Mouse (Mus musculus) forebrain, embryonic 10.5 days (tissue): ENCODE results near the gene Gm20517. TPM values are rescaled to one million over a fixed set of nuclear protein-coding genes. Genes with fewer than 3 reads are reported as not detected.
A peak's percentile ranks its signal among the peaks of the same experiment; 100 is the strongest.

ENCODE experiments used
- DNase-seq: peaks from one replicate; pipeline ENCODE4 v3.0.0-alpha.2; 2017; ENCODE audit warnings: low spot score; ENCODE audit errors: extremely low spot score
- H3K27ac ChIP-seq: fragments of 300-500 bp; sonication (generic); 2 replicates; pipeline ENCODE4 v1.5.1; 2016; ENCODE audit warnings: mild to moderate bottlenecking
- H3K27me3 ChIP-seq: fragments of 300-500 bp; sonication (generic); 2 replicates; pipeline ENCODE4 v1.6.1; 2016; ENCODE audit warnings: mild to moderate bottlenecking; ENCODE audit not compliant: poor library complexity, severe bottlenecking
- H3K36me3 ChIP-seq: fragments of 300-500 bp; sonication (generic); replicated peaks from 2 replicates; pipeline ENCODE4 v1.6.1; 2016; ENCODE audit warnings: mild to moderate bottlenecking, moderate library complexity
- H3K4me1 ChIP-seq: fragments of 300-500 bp; sonication (generic); 2 replicates; pipeline ENCODE4 v1.6.1; 2016
- H3K4me3 ChIP-seq: fragments of 300-500 bp; sonication (generic); 2 replicates; pipeline ENCODE4 v1.5.1; 2016; ENCODE audit warnings: mild to moderate bottlenecking, moderate library complexity
- H3K9me3 ChIP-seq: fragments of 300-500 bp; sonication (generic); 2 replicates; pipeline ENCODE4 v1.6.1; 2016; ENCODE audit warnings: mild to moderate bottlenecking, moderate library complexity
- WGBS: fragments of 180-500 bp; shearing (Covaris S2); methylation state at CpG from one replicate; pipeline ENCODE4 v1.1.7; 2016; 5-methylcytosine and 5-hydroxymethylcytosine counted together
- polyA plus RNA-seq: library from polyadenylated mRNA; unstranded; fragments of >200 nt; fragmentation: Nextera tagmentation; extraction: Ambion mirVana; gene quantifications from 2 replicates; pipeline ENCODE4 v1.2.1, GENCODE M21; 2016

Gm20517 gene
- polyA plus RNA-seq, 1 experiment from 2014 or later = 1.9 TPM

DNA sequence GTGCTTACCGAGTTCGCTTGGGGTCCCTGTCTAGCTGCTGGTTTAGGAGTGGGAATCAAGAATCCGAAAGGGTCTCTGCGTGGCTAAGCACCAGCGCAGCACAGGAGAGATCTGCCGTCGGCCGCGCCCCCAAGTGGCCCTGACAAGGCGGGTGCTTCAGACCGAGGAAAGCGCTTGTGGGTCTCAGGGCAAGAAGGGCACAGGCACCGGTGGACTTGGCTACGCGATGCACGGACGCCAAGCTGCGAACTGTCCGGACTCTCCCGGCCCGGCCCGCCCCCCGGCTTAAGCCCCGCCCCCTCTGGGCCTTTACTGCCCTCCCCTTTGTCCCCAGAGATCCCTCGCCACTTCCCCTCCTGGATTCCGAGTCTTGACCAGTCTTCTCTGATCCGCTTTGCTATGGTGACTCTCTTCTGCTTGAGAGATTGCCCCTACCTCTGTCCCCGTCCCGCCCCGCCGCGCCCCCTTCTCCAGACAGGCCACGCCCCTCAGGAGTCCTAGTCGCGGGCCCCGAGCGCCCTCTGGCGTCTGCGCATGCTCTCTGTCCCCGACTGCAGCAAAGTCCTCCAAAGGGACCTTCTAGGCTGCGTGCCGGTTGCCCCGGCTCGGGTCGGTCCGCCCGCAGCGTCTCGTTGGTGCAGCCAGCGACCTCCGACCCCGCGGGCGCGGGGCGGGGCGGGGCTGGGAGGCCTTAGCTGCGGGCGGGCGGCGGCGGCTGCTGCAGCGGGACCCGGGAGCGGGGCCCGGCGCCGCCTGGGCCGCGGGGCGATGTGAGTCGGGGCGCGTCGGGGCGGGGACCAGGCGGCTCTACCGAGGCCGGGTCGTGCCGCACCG lies 83.3 kb downstream of the Gm20517 start, which contains the start of gene Prickle4:
Gene Prickle4 (minus strand): TSS at position 234 of the 834 bp plus-strand sequence.
- DNase-seq = peak; percentile 98
- WGBS = under 1% methylated on average over 82 of the region's 82 CpGs
- Histone ChIP-seq H3K36me3 (peaks cover 19% of the 10 kb centered on the region), H3K27ac (peak within 1 kb of the TSS; percentile 91), H3K27me3 (peaks cover 63% of the 10 kb centered on the region), H3K4me3 (peak within 1 kb of the TSS; percentile 78), H3K9me3 (no peaks in the 10 kb centered on the region), H3K4me1 (peaks cover 26% of the 10 kb centered on the region)

DNA sequence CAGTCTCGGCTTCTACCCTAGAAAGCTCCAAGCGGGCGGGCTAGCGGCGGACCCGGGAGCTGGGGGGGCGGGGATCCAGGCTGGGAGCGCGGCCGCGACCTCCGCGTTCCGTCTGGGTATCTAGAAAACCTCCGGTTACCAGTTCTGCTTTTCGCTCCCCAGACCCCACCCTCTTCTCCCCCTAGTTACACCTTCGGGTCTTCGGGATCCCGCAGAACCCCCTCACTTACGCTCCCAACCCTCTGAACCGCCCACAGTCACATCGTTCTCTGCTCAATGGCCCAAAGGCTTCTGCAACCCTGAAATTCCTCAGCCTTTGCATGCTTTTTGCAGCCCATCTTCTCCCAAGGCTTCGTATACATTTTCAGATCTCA lies 83.9 kb downstream of the Gm20517 start:
- Histone ChIP-seq H3K27me3 (peaks cover 57% of the 10 kb centered on the region), H3K4me3 (peak overlapping the region; percentile 78), H3K36me3 (peaks cover 25% of the 10 kb centered on the region), H3K9me3 (no peaks in the 10 kb centered on the region), H3K4me1 (peaks cover 22% of the 10 kb centered on the region), H3K27ac (peak overlapping the region; percentile 91)
- under 1% methylated on average over 23 of the region's 23 CpGs for WGBS
- no peak for DNase-seq

DNA sequence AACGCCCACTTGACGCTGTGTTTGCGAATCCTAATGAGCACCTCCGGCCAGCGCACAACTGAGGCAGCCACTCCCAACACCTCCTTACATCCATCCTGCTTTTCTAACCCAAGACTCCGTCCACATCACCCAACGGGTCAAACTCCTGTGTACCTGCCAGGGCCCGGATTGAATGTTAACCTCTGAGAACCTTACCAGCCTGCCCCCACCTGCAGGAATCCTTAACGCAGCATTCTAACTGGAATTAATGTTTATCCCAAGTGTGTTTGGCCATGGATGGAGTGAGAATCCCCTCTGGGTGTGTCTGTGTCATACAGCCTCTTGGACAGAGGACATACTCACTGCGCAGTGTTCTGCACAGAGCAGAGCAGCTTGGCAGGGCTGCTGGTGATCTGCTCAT lies 86.8 kb downstream of the Gm20517 start:
- H3K4me1 ChIP-seq = peaks cover 30% of the 10 kb centered on the region
- no peak overlapping the region for H3K4me3 ChIP-seq
- peaks cover 50% of the 10 kb centered on the region for H3K27me3 ChIP-seq
- H3K9me3 ChIP-seq = no peaks in the 10 kb centered on the region
- H3K36me3 ChIP-seq = peaks cover 51% of the 10 kb centered on the region
- WGBS = 87% methylated on average over 10 of the region's 10 CpGs
- H3K27ac ChIP-seq = no peak overlapping the region
- DNase-seq = no peak

GRCm38 (mm10) chr17:47699055-47699454 lies 87.7 kb downstream of the Gm20517 start:
- Histone ChIP-seq H3K27me3 (peaks cover 50% of the 10 kb centered on the region), H3K4me3 (no peak overlapping the region), H3K36me3 (peaks cover 59% of the 10 kb centered on the region), H3K27ac (no peak overlapping the region), H3K9me3 (no peaks in the 10 kb centered on the region), H3K4me1 (peaks cover 27% of the 10 kb centered on the region)
- WGBS = 82% methylated on average over 2 of the region's 2 CpGs
- no peak for DNase-seq

DNA sequence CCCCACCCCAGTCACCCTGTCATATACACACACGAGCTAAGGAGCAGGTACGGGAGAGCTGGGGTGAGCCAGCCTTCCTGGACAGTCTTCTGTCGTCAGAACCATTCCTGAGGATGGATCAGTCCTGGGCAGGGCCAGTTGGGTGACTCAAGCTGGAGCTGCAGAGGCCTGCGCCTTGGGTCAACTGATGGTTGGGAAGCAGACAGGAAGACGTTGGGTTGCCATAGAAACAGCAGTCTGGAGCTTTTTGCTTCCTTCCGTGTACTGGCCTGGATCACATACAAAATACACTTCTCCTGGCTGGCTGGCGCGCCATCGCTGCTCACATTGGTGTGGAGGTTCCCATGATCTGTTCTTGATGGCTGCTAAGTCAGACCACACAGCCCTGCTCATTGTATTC lies 90.4 kb downstream of the Gm20517 start:
- H3K9me3 ChIP-seq = no peaks in the 10 kb centered on the region
- H3K27me3 ChIP-seq = peaks cover 58% of the 10 kb centered on the region
- peaks cover 22% of the 10 kb centered on the region for H3K4me1 ChIP-seq
- no peak overlapping the region for H3K4me3 ChIP-seq
- no peak overlapping the region for H3K27ac ChIP-seq
- no peak for DNase-seq
- 87% methylated on average over 9 of the region's 9 CpGs for WGBS
- peaks cover 64% of the 10 kb centered on the region for H3K36me3 ChIP-seq

DNA sequence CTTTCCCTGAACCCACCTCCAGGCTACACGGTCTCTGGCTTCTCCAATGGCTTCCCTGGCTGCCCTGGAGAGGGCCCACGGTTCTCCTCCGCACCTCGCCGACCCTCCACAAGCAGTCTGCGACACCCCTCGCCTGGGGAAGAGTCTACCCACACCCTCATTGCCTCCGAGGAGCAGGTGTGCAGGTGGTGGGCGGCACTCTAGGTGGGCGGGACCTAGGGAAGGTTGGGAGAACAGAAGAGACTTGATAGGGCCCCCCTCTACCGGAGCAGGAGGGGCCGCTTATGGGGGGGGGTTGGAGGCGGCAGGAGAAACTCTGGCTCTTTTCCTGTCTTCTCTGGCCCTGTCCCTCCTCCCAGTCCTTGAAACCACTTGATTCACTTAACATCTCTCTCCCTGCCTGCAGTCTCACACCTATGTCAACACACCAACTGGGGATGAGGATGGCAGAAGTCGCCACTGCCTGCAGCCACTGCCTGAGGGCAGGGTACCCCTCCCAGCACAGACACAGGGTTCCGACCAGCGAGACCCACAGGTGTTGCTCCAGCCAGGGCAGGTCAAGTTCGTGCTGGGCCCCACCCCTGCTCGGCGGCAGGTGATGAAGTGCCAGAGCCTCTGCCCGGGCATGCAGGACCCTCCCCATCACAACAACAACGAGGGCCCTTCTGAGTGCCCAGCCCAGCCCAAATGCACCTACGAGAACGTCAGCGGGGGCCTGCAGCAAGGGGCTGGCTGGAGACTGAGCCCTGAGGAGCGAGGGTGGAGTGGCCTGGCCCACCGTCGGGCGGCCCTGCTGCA lies 91.4 kb downstream of the Gm20517 start:
- WGBS = 42% methylated on average over 28 of the region's 28 CpGs
- Histone ChIP-seq H3K4me3 (peak overlapping the region; percentile 20; the same call in 1 of the 2 replicates), H3K36me3 (peaks cover 62% of the 10 kb centered on the region)

GRCm38 (mm10) chr17:47703556-47703955 lies 92.2 kb downstream of the Gm20517 start:
- Histone ChIP-seq H3K27ac (0 out of 2 replicates have a peak overlapping the region, but pooled peaks have one; percentile 58), H3K4me1 (peaks cover 25% of the 10 kb centered on the region), H3K27me3 (peaks cover 50% of the 10 kb centered on the region), H3K9me3 (no peaks in the 10 kb centered on the region), H3K4me3 (peak overlapping the region; percentile 20), H3K36me3 (peaks cover 57% of the 10 kb centered on the region)
- no peak for DNase-seq
- 30% methylated on average over 20 of the region's 20 CpGs for WGBS

More for the DNA sequence above, 91.4 kb downstream of the Gm20517 start:
- peaks cover 50% of the 10 kb centered on the region for H3K27me3 ChIP-seq
- 0 out of 2 replicates have a peak overlapping the region, but pooled peaks have one; percentile 58 for H3K27ac ChIP-seq
- no peaks in the 10 kb centered on the region for H3K9me3 ChIP-seq
- DNase-seq = no peak
- H3K4me1 ChIP-seq = peaks cover 25% of the 10 kb centered on the region

DNA sequence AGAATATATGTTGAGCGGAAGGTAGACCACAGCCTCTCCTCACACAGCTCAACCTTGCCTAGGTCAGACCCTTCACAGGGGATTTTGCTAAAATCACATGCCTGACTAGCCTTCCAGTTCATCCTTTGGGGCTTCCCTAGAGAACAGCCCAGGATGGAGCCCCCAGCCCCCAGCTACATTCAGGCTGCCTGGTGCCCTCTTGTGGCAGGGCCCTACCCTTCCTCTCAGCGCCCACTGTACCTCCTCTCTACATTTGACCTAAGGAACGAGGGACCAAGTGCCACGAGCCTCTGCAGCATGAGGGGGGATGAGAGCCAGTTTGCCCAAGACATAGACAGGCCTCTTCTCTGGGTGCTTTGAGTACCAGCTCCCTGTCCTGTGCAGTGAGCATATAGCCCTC lies 93.3 kb downstream of the Gm20517 start:
- Histone ChIP-seq H3K36me3 (peaks cover 45% of the 10 kb centered on the region), H3K9me3 (no peaks in the 10 kb centered on the region), H3K27me3 (peaks cover 50% of the 10 kb centered on the region), H3K4me3 (no peak overlapping the region), H3K27ac (no peak overlapping the region), H3K4me1 (peaks cover 25% of the 10 kb centered on the region)
- 80% methylated on average over 4 of the region's 4 CpGs for WGBS
- no peak for DNase-seq

GRCm38 (mm10) chr17:47706196-47706595 lies 94.8 kb downstream of the Gm20517 start:
- peaks cover 48% of the 10 kb centered on the region for H3K27me3 ChIP-seq
- H3K4me3 ChIP-seq = no peak overlapping the region
- DNase-seq = no peak
- H3K4me1 ChIP-seq = peaks cover 25% of the 10 kb centered on the region
- 79% methylated on average over 1 of the region's 1 CpGs for WGBS
- H3K36me3 ChIP-seq = peaks cover 33% of the 10 kb centered on the region
- H3K9me3 ChIP-seq = no peaks in the 10 kb centered on the region
- no peak overlapping the region for H3K27ac ChIP-seq

- peaks cover 22% of the 10 kb centered on the region for H3K4me1 ChIP-seq
- peaks cover 16% of the 10 kb centered on the region for H3K36me3 ChIP-seq
- DNase-seq = no peak
- H3K4me3 ChIP-seq = no peak overlapping the region
- H3K27me3 ChIP-seq = peaks cover 30% of the 10 kb centered on the region
- H3K9me3 ChIP-seq = no peaks in the 10 kb centered on the region
- 90% methylated on average over 3 of the region's 3 CpGs for WGBS
- H3K27ac ChIP-seq = no peak overlapping the region
These were observed 96.6 kb downstream of the Gm20517 start for GRCm38 (mm10) chr17:47707961-47708360.

DNA sequence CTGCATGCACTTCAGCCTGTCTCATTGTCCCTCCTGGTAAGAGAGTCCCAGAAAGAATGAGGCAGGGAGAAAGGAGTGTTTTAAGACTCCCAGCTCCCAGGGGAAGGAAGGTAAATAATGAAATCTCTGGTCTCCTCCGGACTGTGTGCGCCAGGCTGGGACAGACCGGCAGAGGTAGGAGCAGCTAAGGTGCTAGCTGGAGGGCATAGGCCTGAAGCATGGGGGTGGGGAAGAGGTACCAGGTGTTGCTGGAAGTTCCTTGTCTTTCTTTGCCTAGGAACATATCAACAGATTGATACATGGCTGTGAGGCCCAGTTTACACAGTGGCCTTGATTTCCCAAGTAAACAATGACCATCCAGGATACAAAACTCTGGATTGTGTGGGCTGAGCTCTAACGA lies 97.6 kb downstream of the Gm20517 start:
- Histone ChIP-seq H3K9me3 (no peaks in the 10 kb centered on the region), H3K4me1 (peaks cover 15% of the 10 kb centered on the region), H3K27ac (no peak overlapping the region), H3K27me3 (peaks cover 20% of the 10 kb centered on the region), H3K36me3 (peaks cover 6% of the 10 kb centered on the region; the same call in 1 of the 2 replicates), H3K4me3 (no peak overlapping the region)
- DNase-seq = no peak
- WGBS = 80% methylated on average over 4 of the region's 4 CpGs

DNA sequence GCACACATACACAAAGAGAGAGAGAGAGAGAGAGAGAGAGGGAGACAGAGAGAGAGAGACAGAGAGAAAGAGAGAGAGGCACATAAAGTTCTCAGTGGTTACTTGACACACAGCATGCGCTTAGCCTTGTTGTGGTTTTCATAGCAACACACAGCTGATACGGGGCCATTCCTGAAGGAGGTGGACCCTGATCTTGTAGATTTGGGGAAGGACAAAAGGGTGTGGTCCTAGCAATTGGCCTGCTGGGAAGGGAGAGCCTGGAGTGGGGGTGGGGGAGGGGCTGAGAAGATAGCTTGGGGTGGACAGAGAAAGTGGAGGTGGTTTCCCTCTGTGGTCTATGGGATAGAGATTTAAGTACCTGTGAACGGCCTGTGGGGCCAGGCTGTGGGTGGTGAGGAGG lies 98.6 kb downstream of the Gm20517 start:
- Histone ChIP-seq H3K27me3 (peaks cover 10% of the 10 kb centered on the region; the same call in 1 of the 2 replicates), H3K4me3 (no peak overlapping the region), H3K9me3 (no peaks in the 10 kb centered on the region), H3K36me3 (no peaks in the 10 kb centered on the region), H3K27ac (no peak overlapping the region), H3K4me1 (peaks cover 15% of the 10 kb centered on the region)
- 83% methylated on average over 3 of the region's 3 CpGs for WGBS
- DNase-seq = no peak

- 74% methylated on average over 6 of the region's 6 CpGs for WGBS
- no peaks in the 10 kb centered on the region for H3K9me3 ChIP-seq
These were observed 100.5 kb downstream of the Gm20517 start for GRCm38 (mm10) chr17:47711883-47712282.

More at GRCm38 (mm10) chr17:47711883-47712282, 100.5 kb downstream of the Gm20517 start:
- Histone ChIP-seq H3K36me3 (no peaks in the 10 kb centered on the region), H3K4me3 (no peak overlapping the region), H3K27ac (no peak overlapping the region), H3K27me3 (no peaks in the 10 kb centered on the region), H3K4me1 (peaks cover 7% of the 10 kb centered on the region)
- no peak for DNase-seq
